Mouse (Mus musculus): ENCODE results near the gene Slfn8. TPM values are rescaled to one million over a fixed set of nuclear protein-coding genes. Genes with fewer than 3 reads are reported as not detected.
"Not testable (repeated sequence)": the region's sequence is repeated elsewhere in the genome, so short reads cannot be mapped to it uniquely, and the experiment has no call there.

The Slfn8 gene
- polyA plus RNA-seq, 1 experiment, result 0.28 TPM

- no peak for DNase-seq
- no peak for TF ChIP-seq POLR2A (IDR thresholded peaks at IDR 0.05; ENCODE audit: borderline replicate concordance, insufficient read depth, low read length)
- TF ChIP-seq CTCF (IDR thresholded peaks at IDR 0.05; ENCODE audit: borderline replicate concordance, insufficient read depth, low read depth, low read length), result no peak
- no peak overlapping the region for H3K27ac ChIP-seq (ENCODE audit: insufficient read depth, low read length)
- H3K4me1 ChIP-seq (ENCODE audit: control insufficient read depth, insufficient read depth, low read length), result peaks cover 3% of the 10 kb centered on the region
- 86% methylated on average over 6 of the region's 6 CpGs for WGBS
- H3K27me3 ChIP-seq (ENCODE audit: control insufficient read depth, insufficient read depth, low read length), result no peaks in the 10 kb centered on the region
- no peak overlapping the region for H3K4me3 ChIP-seq (replicated peaks; ENCODE audit: insufficient read depth, low read depth, low read length)
Observed at GRCm38 (mm10) chr11:82987621-82988020, 33.0 kb downstream of the Slfn8 start.

- 68% methylated on average over 17 of the region's 17 CpGs for WGBS
- Histone ChIP-seq H3K27ac (ENCODE audit: insufficient read depth, low read length) (no peak overlapping the region), H3K27me3 (ENCODE audit: control insufficient read depth, insufficient read depth, low read length) (no peaks in the 10 kb centered on the region), H3K4me1 (ENCODE audit: control insufficient read depth, insufficient read depth, low read length) (no peaks in the 10 kb centered on the region), H3K4me3 (replicated peaks; ENCODE audit: insufficient read depth, low read depth, low read length) (no peak overlapping the region)
- TF ChIP-seq CTCF (IDR thresholded peaks at IDR 0.05; ENCODE audit: borderline replicate concordance, insufficient read depth, low read depth, low read length) (no peak), POLR2A (IDR thresholded peaks at IDR 0.05; ENCODE audit: borderline replicate concordance, insufficient read depth, low read length) (no peak)
- DNase-seq, result no peak
Observed at GRCm38 (mm10) chr11:82983193-82983592, 37.4 kb downstream of the Slfn8 start.

- not testable (repeated sequence) for DNase-seq; H3K27ac ChIP-seq (ENCODE audit: insufficient read depth, low read length); H3K4me1 ChIP-seq (ENCODE audit: control insufficient read depth, insufficient read depth, low read length); H3K27me3 ChIP-seq (ENCODE audit: control insufficient read depth, insufficient read depth, low read length); H3K4me3 ChIP-seq (replicated peaks; ENCODE audit: insufficient read depth, low read depth, low read length)
- WGBS, result 95% methylated on average over 2 of the region's 2 CpGs
Observed at GRCm38 (mm10) chr11:82982409-82982808, 38.2 kb downstream of the Slfn8 start.

GRCm38 (mm10) chr11:82973916-82974315, 46.7 kb downstream of the Slfn8 start:
- Histone ChIP-seq H3K27ac (ENCODE audit: insufficient read depth, low read length) (no peak overlapping the region), H3K27me3 (ENCODE audit: control insufficient read depth, insufficient read depth, low read length) (no peaks in the 10 kb centered on the region), H3K4me3 (replicated peaks; ENCODE audit: insufficient read depth, low read depth, low read length) (no peak overlapping the region), H3K4me1 (ENCODE audit: control insufficient read depth, insufficient read depth, low read length) (no peaks in the 10 kb centered on the region)
- 50% methylated on average over 5 of the region's 5 CpGs for WGBS
- no peak for DNase-seq
- TF ChIP-seq POLR2A (IDR thresholded peaks at IDR 0.05; ENCODE audit: borderline replicate concordance, insufficient read depth, low read length), result no peak
- TF ChIP-seq CTCF (IDR thresholded peaks at IDR 0.05; ENCODE audit: borderline replicate concordance, insufficient read depth, low read depth, low read length), result no peak

DNA sequence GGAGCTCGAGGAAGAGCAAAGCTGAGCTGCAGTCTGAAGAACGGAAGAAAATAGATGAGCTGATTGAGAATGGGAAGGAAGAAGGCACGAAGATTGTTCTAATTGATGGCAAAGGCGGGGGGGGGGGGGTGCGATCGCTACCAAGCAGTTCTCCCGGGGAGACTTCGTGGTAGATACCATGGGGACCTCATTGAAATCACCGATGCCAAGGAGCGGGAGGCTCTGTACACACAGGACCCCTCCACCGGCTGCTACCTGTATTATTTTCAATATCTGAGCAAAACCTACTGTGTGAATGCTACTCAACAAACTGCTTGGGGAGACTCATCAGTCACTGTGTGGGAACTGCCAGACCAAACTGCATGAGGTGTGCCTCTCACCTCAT, 49.0 kb downstream of the Slfn8 start:
- DNase-seq, result no peak
- H3K27me3 ChIP-seq (ENCODE audit: control insufficient read depth, insufficient read depth, low read length), result no peaks in the 10 kb centered on the region; the same call in 1 of the 2 replicates
- TF ChIP-seq CTCF (IDR thresholded peaks at IDR 0.05; ENCODE audit: borderline replicate concordance, insufficient read depth, low read depth, low read length) (no peak), POLR2A (IDR thresholded peaks at IDR 0.05; ENCODE audit: borderline replicate concordance, insufficient read depth, low read length) (no peak)
- H3K27ac ChIP-seq (ENCODE audit: insufficient read depth, low read length), result no peak overlapping the region
- no peaks in the 10 kb centered on the region for H3K4me1 ChIP-seq (ENCODE audit: control insufficient read depth, insufficient read depth, low read length)
- 37% methylated on average over 11 of the region's 11 CpGs for WGBS
- H3K4me3 ChIP-seq (replicated peaks; ENCODE audit: insufficient read depth, low read depth, low read length), result no peak overlapping the region

- WGBS, result 5% methylated on average over 31 of the region's 31 CpGs
- peak; percentile 44 to 48 for DNase-seq
- H3K27me3 ChIP-seq (ENCODE audit: control insufficient read depth, insufficient read depth, low read length), result no peaks in the 10 kb centered on the region; the same call in 1 of the 2 replicates
- H3K27ac ChIP-seq (ENCODE audit: insufficient read depth, low read length), result no peak overlapping the region
- no peaks in the 10 kb centered on the region for H3K4me1 ChIP-seq (ENCODE audit: control insufficient read depth, insufficient read depth, low read length)
- TF ChIP-seq POLR2A (IDR thresholded peaks at IDR 0.05; ENCODE audit: borderline replicate concordance, insufficient read depth, low read length), result 0 out of 2 replicates have a peak, but pooled peaks have one; percentile 10
- peak; percentile 43; the same call in 1 of the 2 replicates for TF ChIP-seq CTCF (IDR thresholded peaks at IDR 0.05; ENCODE audit: borderline replicate concordance, insufficient read depth, low read depth, low read length)
- H3K4me3 ChIP-seq (replicated peaks; ENCODE audit: insufficient read depth, low read depth, low read length), result peak overlapping the region; percentile 66
Observed at GRCm38 (mm10) chr11:82970712-82971589, 49.7 kb downstream of the Slfn8 start.

GRCm38 (mm10) chr11:82962215-82962614, 58.4 kb downstream of the Slfn8 start:
- no peak for TF ChIP-seq CTCF (IDR thresholded peaks at IDR 0.05; ENCODE audit: borderline replicate concordance, insufficient read depth, low read depth, low read length)
- no peak for TF ChIP-seq POLR2A (IDR thresholded peaks at IDR 0.05; ENCODE audit: borderline replicate concordance, insufficient read depth, low read length)
- Histone ChIP-seq H3K4me3 (replicated peaks; ENCODE audit: insufficient read depth, low read depth, low read length) (no peak overlapping the region), H3K27me3 (ENCODE audit: control insufficient read depth, insufficient read depth, low read length) (no peaks in the 10 kb centered on the region), H3K4me1 (ENCODE audit: control insufficient read depth, insufficient read depth, low read length) (no peaks in the 10 kb centered on the region), H3K27ac (ENCODE audit: insufficient read depth, low read length) (no peak overlapping the region)
- no peak for DNase-seq
- 89% methylated on average over 8 of the region's 8 CpGs for WGBS

DNA sequence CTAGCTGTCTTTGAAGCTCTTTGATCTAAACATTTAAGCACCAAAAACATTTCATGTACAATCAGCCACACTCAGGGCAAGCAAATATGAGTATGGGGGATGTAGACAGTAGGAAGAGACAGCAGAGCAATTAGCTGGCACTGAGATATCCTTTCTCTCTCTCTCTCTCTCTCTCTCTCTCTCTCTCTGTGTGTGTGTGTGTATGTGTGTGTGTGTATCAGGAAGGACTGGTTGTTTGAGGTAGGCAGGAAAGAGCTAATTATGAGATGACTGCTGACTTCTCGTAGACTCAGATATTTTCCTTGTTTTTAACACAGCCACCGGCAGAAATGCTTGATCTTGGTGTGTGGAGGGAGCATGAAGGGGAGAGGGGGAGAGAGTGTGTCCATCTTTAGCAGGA, 58.9 kb downstream of the Slfn8 start:
- no peak overlapping the region for H3K27ac ChIP-seq (ENCODE audit: insufficient read depth, low read length)
- no peak overlapping the region for H3K4me3 ChIP-seq (replicated peaks; ENCODE audit: insufficient read depth, low read depth, low read length)
- H3K27me3 ChIP-seq (ENCODE audit: control insufficient read depth, insufficient read depth, low read length), result no peaks in the 10 kb centered on the region
- H3K4me1 ChIP-seq (ENCODE audit: control insufficient read depth, insufficient read depth, low read length), result no peaks in the 10 kb centered on the region
- no peak for TF ChIP-seq POLR2A (IDR thresholded peaks at IDR 0.05; ENCODE audit: borderline replicate concordance, insufficient read depth, low read length)
- no peak for TF ChIP-seq CTCF (IDR thresholded peaks at IDR 0.05; ENCODE audit: borderline replicate concordance, insufficient read depth, low read depth, low read length)
- DNase-seq, result no peak
- 82% methylated on average over 2 of the region's 2 CpGs for WGBS

Measured in cerebellum, adult 2 months (tissue).